Mouse (Mus musculus): ENCODE measurements around the gene C1qtnf7.

DNA sequence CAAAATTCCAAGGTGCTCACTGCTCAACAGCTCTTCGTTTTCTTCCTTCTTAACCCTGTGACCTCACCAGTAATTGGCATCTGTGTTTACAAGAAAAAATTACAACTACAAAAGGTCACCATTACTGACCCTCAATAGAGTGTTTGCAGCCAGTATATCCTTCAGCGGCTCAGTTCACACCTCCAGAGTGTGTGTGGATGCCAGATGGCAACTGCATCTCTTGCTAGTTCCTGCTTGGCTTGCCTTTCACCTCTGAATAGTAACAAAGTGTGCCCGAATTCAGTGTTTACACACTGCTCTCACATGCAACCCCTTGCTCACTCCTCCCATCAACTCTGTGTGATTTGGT, 23.8 kb downstream of the C1qtnf7 start:
- TF ChIP-seq CTCF (IDR thresholded peaks at IDR 0.05; ENCODE audit: low read depth, low read length) = no peak
- no peak for TF ChIP-seq POLR2A (IDR thresholded peaks at IDR 0.05; ENCODE audit: insufficient read depth, low read length)
